Mouse (Mus musculus) telencephalon, adult 2 months (tissue): ENCODE data around the gene Lpcat1.
A peak's percentile ranks its signal among the peaks of the same experiment; 100 is the strongest.

ENCODE experiments used
- DNase-seq: peaks from one replicate; pipeline ENCODE4 v3.0.0-alpha.2; 2011; ENCODE audit warnings: low read depth, low spot score

Gene Lpcat1

DNA sequence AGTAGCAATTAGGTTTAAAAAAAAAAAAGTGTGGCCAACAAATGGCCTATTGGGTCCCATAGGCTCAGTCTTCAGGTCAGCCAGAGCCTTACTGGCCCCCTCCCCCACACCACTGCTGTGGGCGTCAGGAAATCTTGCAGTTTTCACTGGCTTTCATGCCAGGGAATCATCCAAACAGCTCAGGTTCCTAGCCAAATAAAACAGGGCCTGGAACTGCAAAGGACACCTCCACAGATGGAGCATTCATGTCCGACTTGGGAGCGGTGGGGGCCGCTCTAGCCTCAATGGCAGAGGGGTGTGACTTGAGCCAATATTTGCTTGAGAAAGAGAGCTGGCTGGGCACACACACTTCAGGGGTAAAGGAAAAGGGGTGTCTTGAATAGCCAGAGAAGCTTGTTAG, 20.5 kb upstream of the Lpcat1 start:
- DNase-seq, result no peak

DNA sequence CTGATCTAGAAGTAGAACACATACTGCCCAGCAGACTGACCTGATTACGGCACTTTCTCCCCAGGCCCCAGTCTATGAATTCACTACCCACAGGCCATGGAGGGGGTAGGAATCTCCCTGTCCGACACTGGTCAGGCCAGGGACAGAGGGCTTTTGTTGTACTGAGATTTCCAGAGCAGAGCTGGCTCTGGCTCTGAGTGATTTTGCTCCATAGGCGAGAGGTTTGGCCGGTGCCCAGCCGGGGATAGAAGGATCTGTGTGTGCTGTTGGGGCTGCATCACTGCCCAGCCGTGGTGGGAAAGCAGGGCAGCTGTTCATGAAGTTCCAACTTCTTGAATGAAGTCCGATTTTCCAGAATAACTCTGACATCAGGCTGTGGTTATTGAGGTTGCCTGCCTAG, 20.1 kb upstream of the Lpcat1 start:
- peak; percentile 57 for DNase-seq

DNA sequence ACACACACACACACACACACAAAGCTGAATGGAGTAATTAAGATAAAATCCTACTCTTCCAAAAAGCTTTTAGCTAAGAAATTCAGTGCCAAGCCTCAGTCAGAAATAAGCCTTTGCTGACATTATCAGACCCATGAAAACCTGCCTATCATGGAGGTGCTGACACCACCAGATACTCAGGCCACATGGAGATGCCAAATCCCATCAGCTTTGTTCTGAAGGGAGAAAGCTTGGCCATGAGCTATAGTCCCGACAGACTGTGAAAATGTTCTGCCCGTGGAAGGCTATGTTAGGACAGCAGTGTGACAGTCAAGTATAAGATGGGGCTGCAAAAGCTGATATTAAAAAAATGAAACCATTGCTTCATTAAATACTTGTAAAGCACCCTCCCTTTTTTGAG, 19.5 kb upstream of the Lpcat1 start:
- DNase-seq, result no peak

DNA sequence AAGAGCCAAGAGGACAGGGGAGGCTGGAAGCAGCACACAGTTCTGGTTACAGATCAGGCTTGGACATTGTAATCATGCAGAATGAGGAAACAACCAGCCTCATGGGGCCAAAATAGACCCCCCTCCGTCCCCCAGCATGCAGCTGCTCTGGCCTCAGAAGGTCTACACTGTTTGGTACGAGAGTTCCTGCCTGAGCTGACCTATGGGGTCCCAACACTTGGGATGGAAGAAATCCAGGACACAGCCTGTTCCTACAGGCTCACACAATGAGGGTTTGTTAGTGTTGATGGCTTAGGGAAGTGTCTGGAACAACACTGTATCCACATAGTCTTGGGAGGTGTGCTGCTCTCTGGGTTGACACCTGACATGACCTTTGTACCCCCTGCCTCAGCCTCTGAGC, 18.8 kb upstream of the Lpcat1 start:
- DNase-seq, result no peak

DNA sequence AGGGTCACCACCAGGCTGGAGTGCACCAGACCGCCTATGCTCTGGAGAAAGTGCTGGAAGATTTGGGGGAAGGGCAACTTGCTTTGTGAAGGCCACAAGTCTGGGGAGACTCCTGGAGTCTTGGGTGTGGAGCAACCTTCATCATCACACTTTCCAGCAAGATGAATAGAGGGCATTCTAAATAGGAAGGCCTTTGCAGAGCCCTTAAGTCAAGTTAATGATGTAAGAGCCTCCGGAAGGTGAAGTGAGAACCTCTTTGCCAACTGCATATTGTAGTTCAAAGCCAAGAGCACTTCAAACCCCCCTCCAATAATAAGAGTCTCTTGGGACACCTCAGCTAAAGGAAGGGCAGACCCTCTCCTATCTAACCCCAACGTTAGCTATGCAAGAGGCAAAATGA, 18.3 kb upstream of the Lpcat1 start:
- DNase-seq, result no peak

DNA sequence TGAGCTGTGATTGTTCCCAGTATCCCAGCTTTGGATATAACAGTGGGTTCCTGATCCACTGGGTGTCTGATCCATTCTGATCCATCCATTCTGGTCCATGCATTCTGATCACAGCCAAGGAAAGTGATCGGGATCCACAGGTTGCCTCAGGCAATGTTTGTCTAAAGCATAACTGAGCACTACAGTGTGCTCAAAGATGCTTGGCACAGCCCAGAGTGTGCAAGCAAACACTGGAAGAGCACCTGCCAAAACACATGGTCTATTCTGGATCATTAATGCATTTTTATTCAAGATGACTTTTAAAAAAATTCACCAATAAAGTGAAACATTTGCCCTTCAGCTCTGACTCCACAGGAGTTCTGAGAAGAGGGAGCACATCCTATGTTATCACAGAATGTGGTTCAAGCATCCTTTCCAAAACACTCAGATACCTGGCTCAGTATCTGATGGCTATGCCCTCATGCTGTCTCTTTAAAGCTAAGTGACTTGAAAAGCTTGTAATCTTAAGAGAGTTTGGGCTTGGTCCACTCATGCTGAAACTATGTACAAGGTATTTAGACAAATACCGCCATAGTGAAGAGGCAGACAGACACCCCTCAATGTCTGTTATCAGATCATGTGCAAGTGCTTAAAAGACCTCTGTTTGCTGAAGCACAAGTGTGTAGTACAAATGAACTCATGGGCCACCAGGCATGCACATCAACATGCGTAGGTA, 13.3 kb upstream of the Lpcat1 start:
- DNase-seq, result no peak

DNA sequence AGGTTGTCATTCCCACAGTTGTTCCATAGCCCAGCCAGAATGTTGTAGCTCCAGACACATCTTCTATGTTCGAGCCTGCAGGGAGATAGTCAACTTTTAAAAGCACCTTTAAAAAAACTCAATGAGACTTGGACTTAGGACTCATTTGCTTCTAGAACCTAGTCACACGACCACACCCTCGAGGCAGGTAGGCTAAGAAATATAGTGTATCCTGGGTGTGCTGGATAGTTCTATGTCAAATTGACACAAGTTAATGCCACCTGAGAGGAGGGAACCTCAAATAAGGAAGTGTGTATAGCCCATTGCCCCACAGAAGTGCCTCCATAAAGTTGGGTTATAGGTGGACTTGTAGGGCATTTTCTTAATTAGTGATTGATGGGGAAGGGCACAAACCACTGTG, 11.7 kb upstream of the Lpcat1 start:
- no peak for DNase-seq

DNA sequence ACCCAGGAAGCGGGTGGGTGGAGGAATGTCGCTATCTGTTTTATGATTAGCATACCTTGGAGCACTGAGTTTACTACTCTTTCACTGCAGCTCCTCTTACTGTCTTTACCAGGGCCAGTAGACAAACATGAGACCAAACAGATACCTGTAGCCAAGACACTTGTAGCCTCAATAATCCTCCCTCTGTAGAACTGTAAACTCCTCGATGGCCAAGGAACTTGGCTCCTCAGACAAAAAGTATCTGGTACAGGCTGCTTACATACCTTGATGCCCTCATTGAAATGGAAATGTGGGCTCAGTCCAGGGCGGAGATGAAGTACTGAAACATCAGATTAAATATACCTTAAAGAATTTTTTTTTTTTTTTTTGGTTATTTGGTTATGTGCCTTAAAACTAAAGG, 9.7 kb upstream of the Lpcat1 start:
- no peak for DNase-seq

DNA sequence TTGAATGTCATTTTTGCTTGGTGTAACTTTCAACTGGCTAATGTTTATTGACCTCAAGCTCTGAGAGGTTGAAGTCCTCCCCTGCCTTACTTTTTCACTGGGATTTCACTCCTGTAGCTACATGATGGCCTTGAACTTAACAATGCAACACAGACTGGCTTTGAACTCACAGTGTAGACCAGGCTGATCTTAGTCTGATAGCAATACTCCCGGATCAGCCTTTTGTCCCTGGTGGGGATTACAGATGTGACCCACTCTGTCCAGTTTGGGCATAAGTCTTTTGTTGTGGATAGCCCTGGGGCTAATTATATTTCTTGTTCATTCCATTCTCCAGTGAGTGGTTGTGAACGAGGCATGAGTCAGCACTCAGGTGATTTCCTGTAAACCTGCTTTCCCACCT, 9.3 kb upstream of the Lpcat1 start:
- no peak for DNase-seq

DNA sequence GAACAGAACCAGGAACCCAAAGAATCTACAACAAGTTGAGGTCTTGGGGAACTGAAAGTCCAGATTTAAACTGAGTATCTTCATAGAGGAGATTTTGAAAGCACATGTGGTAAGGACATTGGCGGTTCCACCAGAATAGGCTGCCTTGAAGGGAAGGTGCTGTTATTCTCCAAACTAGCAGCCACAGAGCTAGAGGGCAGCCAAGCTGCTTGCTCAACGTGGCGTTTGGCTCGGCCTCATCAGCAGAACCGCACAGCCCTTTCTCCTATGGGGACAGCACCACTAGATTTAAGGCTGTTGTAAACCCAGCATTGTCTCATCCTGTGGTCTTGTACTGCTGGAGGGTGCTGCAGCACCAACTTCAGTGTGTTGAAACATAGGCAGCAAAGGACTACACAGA, 8.3 kb upstream of the Lpcat1 start:
- DNase-seq, result no peak

DNA sequence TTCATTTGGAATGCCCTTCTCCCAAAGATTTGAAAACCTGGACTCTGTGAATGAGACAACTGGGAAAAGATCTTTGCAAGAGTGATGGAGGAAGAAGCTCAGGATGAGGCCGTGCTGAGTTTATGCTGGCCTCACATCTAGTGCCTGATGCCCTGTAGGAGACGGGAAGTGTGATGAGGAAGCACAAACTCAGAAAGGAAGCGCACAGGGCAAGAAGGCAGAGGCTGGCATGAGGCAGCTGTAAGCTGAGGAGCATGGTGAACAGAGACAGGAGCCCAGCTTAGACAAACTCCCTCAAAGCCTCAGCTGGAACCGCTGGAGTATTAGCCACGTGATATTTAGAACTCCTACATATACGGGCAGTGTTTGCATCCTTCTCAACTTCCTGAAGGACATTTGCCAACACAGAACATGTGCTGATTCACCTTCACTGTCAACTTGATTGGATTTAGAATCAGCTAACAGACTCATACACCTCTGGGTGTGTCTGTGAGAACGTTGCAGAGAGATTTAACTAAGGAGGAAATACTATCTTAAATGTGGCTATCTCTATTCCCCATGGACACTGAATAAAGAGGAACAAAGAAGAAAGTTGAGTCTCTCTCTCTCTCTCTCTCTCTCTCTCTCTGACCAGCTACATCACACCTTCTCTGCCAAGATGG, 7.7 kb upstream of the Lpcat1 start:
- DNase-seq, result no peak

DNA sequence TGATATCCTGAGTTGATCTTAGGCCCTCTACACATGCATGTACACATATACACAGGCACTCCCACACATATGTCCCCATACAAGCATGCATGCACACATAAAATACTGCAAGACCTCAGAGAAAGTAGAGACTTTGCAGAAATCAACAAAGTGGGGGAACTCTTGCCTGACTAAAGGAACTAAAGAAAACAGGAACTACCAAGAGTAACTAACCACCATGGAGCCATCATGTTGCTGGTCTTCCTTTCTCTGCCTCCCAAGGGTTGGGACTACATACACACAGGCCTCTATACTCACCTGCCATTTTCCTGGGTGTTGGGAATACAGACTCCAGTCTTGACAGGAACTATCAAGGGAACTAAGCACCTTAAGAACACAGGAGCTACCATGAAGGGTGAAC, 5.4 kb upstream of the Lpcat1 start:
- no peak for DNase-seq

DNA sequence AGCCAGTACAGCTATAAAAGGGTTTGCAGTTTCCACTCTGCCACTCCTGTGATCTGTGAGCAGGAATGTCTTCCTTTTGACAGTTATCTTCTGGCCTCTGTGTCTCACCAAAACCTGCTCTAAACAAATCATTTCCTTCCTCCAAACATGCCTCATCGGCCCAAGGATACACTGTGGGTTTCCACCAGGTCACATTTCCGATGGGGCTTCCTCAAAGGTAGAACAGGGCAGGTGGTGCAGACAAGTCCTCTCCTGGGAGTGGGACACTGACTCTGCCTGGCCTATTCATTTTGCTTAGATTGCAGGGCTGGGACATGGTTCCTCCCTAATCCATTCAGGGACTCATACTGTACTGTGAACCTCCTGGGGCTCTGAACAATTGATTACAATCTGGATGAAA, 1.8 kb upstream of the Lpcat1 start:
- no peak for DNase-seq

DNA sequence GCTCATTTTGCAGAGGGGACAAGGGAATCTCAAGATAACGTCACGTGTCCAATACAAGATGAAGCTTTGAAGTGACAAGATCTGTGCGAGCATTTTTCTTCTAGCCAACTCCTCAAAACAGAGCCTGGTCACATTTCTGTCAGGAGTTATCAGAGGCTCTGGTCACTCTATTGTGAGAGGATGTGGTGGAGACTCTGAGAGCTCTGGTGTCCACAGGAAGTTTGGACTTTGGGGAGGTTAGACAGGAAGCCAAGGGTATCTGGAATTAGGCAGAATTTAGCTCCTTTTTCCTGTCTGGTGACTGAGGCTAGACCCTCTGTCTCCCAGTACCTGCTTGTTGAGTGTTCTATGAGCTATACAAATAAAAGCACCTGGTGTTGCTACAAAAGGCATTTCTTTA, 586 bp upstream of the Lpcat1 start:
- no peak for DNase-seq

DNA sequence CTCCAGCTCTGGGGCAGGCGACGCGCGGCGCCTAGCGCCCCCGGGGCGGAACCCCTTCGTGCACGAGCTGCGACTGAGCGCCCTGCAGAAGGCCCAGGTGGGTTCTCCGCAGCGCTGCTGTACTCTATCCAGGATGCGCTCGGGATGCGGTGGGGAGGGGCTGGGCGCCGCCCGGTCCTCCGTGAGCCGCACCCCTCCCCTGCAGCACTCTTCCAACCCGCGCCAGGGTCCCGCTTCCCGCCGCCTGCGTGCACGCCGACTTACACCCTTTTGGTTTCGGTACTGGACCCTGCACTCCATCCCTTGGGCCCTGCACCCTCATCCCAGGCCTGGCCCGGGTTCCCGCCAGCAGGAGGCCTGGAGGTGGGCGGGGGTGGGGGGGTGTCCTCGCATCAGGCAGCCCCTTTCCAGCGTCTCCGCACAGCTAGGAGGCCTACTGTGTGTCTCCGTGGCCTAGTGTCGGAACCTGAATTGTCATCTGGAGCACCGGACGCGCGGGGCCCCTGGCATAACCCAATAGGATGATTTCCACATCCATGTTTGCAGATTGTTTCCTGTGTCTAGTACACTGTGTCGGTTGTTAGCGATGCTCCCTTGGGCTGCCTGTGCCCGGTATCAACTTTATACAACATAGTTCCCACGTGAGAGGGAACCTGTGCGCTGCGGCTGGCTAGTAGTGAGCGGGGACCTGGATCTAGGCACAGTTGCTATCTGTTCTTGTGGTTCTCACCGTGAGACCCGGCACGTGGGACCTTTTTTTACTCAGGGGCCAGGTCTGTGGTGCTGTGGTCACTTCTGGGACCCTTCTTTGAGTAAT, 632 bp downstream of the Lpcat1 start:
- no peak for DNase-seq

DNA sequence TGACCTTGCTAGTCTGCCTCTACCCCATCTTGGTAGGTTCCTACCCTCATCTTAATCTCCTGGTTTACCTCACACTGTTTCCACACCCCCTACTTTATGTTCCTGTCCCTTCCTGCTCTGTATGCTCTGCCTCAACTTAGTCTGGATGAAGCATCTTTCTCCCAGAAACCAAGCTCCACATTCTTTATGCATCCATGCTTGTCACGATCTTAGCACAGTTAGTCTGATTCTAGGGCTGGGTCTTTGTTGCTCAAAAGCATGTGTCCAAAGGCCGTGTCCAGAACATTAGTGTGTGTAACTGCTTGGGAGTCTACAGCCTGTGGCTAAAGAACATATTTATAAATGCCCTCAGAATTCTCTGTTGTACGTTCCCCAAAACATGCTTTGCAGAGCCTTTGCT, 1.8 kb downstream of the Lpcat1 start:
- no peak for DNase-seq

DNA sequence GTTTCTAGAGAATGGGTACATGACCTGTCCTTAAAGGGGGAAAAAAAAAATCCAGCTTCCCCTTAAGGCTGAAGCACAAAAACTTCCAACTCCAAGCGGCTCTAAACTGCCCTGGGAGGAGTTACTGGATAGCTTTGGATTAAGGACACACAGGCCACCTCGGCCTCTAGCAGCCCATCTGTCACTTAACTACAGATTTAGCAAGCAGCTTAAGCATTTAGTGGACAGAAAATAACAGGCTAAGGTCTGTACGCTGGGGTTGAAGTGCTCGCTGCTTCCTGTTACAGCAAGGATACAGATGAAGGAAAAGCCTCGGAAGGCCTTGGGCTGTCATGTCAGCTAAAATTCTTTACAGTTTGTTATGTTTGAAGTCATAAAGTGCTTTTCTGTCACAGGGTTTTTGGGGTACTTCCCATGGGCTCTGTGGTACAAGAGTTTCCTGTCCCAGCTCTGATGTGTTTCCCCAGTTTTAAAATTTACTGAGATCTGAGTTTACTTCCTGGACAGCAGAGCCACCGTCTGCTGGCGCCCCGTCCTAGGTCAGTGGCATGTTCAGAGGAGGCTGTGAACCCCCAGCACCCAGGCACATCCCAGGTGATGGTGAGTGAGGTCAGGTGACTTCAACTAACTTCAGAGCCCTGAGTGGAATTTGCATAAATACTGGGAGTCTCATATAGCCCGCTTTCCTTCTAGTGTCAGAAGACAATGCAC, 2.4 kb downstream of the Lpcat1 start:
- no peak for DNase-seq

DNA sequence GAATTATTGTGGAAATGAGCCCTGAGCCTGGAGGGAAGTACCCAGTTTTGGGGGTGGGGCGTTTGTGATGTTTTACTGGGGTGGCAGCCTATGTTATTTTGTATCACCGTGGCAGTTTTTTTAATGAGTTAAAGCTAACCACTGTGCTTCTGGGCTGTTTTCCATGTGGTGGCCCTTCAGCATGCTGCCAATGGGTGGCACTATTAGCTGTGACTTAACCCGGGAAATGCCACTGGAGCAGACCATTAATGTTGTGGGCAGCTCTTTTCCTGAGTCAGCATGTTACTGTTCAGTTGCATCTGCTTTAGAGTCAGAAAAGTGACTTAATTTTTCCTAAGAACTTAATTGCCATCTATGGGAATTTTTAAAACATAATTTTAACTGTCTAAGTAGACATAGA, 5.5 kb downstream of the Lpcat1 start:
- no peak for DNase-seq

DNA sequence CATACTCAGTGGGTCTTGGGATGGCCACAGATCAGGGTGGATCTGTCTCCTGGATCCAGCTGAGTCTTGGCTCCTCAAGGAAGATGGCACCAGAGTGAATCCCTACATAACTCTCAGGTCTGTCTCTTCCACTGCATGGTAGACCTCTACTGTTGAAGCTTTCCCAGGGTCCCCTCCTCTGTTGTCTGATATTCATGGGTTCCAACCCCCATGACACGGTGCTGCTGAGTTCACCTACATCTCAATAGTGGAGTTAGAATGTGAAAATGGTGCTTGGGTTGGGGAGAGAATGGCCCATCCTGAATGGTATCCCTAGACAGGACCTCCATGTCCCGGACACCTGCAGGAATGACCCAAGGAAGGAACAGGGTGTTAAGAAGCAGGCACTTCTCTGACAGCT, 6.7 kb downstream of the Lpcat1 start:
- DNase-seq, result no peak

DNA sequence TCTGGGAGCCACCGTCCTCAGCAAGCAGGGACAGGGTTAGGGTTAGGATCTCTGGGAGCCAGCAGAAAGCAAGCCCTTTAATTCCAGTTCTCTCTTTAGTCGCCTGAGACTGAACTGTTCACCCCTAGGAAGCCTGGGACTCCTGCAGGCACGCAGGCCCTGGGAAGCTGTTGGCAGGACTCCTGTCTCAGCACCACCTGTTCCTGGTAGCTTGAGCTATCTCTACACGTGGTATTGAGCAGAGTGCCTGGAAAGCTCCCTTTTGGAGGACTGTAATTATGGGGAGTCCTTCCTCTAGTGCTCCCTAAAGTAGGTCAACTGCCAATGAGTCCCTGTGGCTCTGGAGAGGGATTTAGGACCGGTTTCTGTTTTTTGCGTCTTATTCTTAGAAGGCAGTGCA, 7.2 kb downstream of the Lpcat1 start:
- DNase-seq, result no peak

DNA sequence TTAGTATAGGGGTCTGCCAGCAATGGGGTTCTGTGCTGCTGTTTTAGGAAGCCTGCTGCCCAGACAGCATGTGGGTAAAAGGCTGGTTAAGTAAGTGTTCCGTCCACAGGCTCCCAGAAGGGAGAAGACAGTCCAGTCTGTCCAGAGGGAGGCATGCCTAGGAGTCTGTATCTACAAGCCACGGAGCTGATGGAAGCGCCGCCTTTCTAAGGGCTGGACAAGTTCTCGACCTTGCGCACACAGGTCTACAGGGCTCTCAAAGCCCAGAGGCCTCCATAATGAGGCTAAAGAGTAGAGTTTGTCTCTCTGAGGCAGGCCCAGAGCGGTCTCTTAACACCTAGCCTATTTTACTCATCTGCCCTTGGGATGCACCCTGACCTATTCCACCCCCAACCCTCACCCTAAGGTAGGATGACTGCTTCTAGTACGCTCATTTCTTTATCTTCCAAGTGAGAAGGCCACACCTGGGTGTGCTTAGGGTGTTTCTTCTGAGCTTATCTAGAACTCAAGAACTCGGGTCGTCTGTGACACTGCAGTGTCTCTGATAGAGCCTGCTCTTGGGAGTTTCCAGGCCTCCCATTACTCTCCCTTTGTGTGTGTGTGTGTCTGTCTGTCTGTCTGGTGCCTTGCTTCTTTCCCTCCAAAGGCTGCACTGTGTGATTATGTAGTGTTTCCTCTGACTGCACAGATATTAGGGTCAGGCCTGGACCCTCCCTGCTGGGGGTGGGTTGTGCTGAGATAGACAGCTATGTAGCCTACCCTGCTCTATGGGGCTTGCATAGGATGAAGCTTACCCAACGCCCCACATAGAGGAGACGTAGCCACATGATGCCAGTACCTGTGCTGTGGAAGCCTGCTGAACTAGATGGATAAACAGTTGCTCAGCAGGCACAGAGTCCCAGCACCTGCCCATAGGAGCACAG, 8.3 kb downstream of the Lpcat1 start:
- no peak for DNase-seq
